Mouse (Mus musculus) limb, embryonic 15.5 days (tissue): ENCODE results near the gene Camk2g. TPM values are rescaled to one million over a fixed set of nuclear protein-coding genes. Genes with fewer than 3 reads are reported as not detected.

Experiments
- ATAC-seq: fragments of 200-750 bp; cut with Nextera tagmentation; 2 replicates; pipeline ENCODE4 v1.8.0; 2017; ENCODE audit warnings: low read depth, moderate TSS enrichment; ENCODE audit not compliant: insufficient number of reproducible peaks, low FRiP score, low TSS enrichment
- H3K27ac ChIP-seq: fragments of 300-500 bp; sonication (generic); 2 replicates; pipeline ENCODE4 v1.5.1; 2015; ENCODE audit warnings: moderate library complexity, mild to moderate bottlenecking, inconsistent platforms
- H3K27me3 ChIP-seq: fragments of 300-500 bp; sonication (generic); 2 replicates; pipeline ENCODE4 v1.6.1; 2015; ENCODE audit warnings: inconsistent platforms
- H3K36me3 ChIP-seq: fragments of 300-500 bp; sonication (generic); 2 replicates; pipeline ENCODE4 v1.6.1; 2015; ENCODE audit warnings: inconsistent platforms
- H3K4me1 ChIP-seq: fragments of 300-500 bp; sonication (generic); 2 replicates; pipeline ENCODE4 v1.6.1; 2015; ENCODE audit warnings: inconsistent platforms
- H3K4me2 ChIP-seq: fragments of 300-500 bp; sonication (generic); 2 replicates; pipeline ENCODE4 v1.6.1; 2015; ENCODE audit warnings: mild to moderate bottlenecking, inconsistent platforms
- H3K4me3 ChIP-seq: fragments of 300-500 bp; sonication (generic); 2 replicates; pipeline ENCODE4 v1.5.1; 2015; ENCODE audit warnings: mild to moderate bottlenecking, inconsistent platforms
- H3K9ac ChIP-seq: fragments of 300-500 bp; sonication (generic); 2 replicates; pipeline ENCODE4 v1.6.1; 2015; ENCODE audit warnings: inconsistent platforms
- H3K9me3 ChIP-seq: fragments of 300-500 bp; sonication (generic); 2 replicates; pipeline ENCODE4 v1.6.1; 2016; ENCODE audit warnings: inconsistent platforms
- WGBS: fragments of 180-500 bp; shearing (Covaris S2); methylation state at CpG from one replicate; pipeline ENCODE4 v1.1.7; 2015; 5-methylcytosine and 5-hydroxymethylcytosine counted together
- polyA plus RNA-seq: library from polyadenylated mRNA; unstranded; fragments of >200 nt; fragmentation: Nextera tagmentation; extraction: Ambion mirVana; gene quantifications from 2 replicates; pipeline ENCODE4 v1.2.1, GENCODE M21; 2015

Gene Camk2g
- polyA plus RNA-seq, 1 experiment from 2014 or later: 44.4 TPM

GRCm38 (mm10) chr14:20829523-20830366 lies 35.9 kb upstream of the Camk2g start:
- ATAC-seq: no peak
- H3K9ac ChIP-seq: no peak overlapping the region
- no peak overlapping the region for H3K27ac ChIP-seq
- no peaks in the 10 kb centered on the region for H3K9me3 ChIP-seq
- peaks cover 6% of the 10 kb centered on the region for H3K4me1 ChIP-seq
- 69% methylated on average over 12 of the region's 12 CpGs for WGBS
- no peak overlapping the region for H3K4me2 ChIP-seq
- H3K27me3 ChIP-seq: no peaks in the 10 kb centered on the region
- H3K36me3 ChIP-seq: no peaks in the 10 kb centered on the region
- H3K4me3 ChIP-seq: no peak overlapping the region

- Histone ChIP-seq H3K9ac (no peak overlapping the region), H3K27ac (0 out of 2 replicates have a peak overlapping the region, but pooled peaks have one; percentile 22), H3K4me2 (no peak overlapping the region), H3K4me3 (no peak overlapping the region), H3K9me3 (no peaks in the 10 kb centered on the region), H3K27me3 (no peaks in the 10 kb centered on the region), H3K36me3 (no peaks in the 10 kb centered on the region), H3K4me1 (peaks cover 6% of the 10 kb centered on the region)
- no peak for ATAC-seq
- 79% methylated on average over 3 of the region's 3 CpGs for WGBS
Measured at GRCm38 (mm10) chr14:20828524-20828923, 34.6 kb upstream of the Camk2g start.

GRCm38 (mm10) chr14:20827491-20827890 lies 33.6 kb upstream of the Camk2g start:
- Histone ChIP-seq H3K27ac (no peak overlapping the region), H3K4me2 (no peak overlapping the region), H3K9ac (no peak overlapping the region), H3K9me3 (no peaks in the 10 kb centered on the region), H3K4me3 (no peak overlapping the region), H3K27me3 (no peaks in the 10 kb centered on the region), H3K36me3 (no peaks in the 10 kb centered on the region), H3K4me1 (peaks cover 6% of the 10 kb centered on the region)
- no peak for ATAC-seq
- WGBS: 72% methylated on average over 5 of the region's 5 CpGs

- H3K4me1 ChIP-seq: peaks cover 6% of the 10 kb centered on the region
- no peak for ATAC-seq
- H3K4me2 ChIP-seq: no peak overlapping the region
- WGBS: 69% methylated on average over 8 of the region's 8 CpGs
- H3K27ac ChIP-seq: no peak overlapping the region
- H3K4me3 ChIP-seq: no peak overlapping the region
- H3K27me3 ChIP-seq: no peaks in the 10 kb centered on the region
- H3K9me3 ChIP-seq: no peaks in the 10 kb centered on the region
- H3K36me3 ChIP-seq: no peaks in the 10 kb centered on the region
- H3K9ac ChIP-seq: no peak overlapping the region
Measured at GRCm38 (mm10) chr14:20827061-20827460, 33.2 kb upstream of the Camk2g start.

GRCm38 (mm10) chr14:20825516-20825915 lies 31.6 kb upstream of the Camk2g start:
- H3K9me3 ChIP-seq: no peaks in the 10 kb centered on the region
- no peak for ATAC-seq
- H3K36me3 ChIP-seq: no peaks in the 10 kb centered on the region
- H3K4me3 ChIP-seq: no peak overlapping the region
- H3K27ac ChIP-seq: no peak overlapping the region
- peaks cover 3% of the 10 kb centered on the region; the same call in 1 of the 2 replicates for H3K4me1 ChIP-seq
- H3K4me2 ChIP-seq: no peak overlapping the region
- no peaks in the 10 kb centered on the region for H3K27me3 ChIP-seq
- WGBS: 90% methylated on average over 2 of the region's 2 CpGs
- H3K9ac ChIP-seq: no peak overlapping the region

GRCm38 (mm10) chr14:20824517-20824916 lies 30.6 kb upstream of the Camk2g start:
- Histone ChIP-seq H3K4me2 (no peak overlapping the region), H3K9me3 (no peaks in the 10 kb centered on the region), H3K4me1 (peaks cover 3% of the 10 kb centered on the region; the same call in 1 of the 2 replicates), H3K27ac (no peak overlapping the region), H3K9ac (no peak overlapping the region), H3K4me3 (no peak overlapping the region), H3K27me3 (no peaks in the 10 kb centered on the region), H3K36me3 (no peaks in the 10 kb centered on the region)
- ATAC-seq: no peak
- WGBS: 67% methylated on average over 1 of the region's 1 CpGs

- Histone ChIP-seq H3K27me3 (no peaks in the 10 kb centered on the region), H3K9ac (no peak overlapping the region), H3K27ac (no peak overlapping the region), H3K36me3 (no peaks in the 10 kb centered on the region), H3K4me3 (no peak overlapping the region), H3K9me3 (no peaks in the 10 kb centered on the region), H3K4me2 (no peak overlapping the region), H3K4me1 (no peaks in the 10 kb centered on the region)
- 82% methylated on average over 3 of the region's 3 CpGs for WGBS
- ATAC-seq: no peak
Measured at GRCm38 (mm10) chr14:20815448-20815847, 21.6 kb upstream of the Camk2g start.

- Histone ChIP-seq H3K9ac (no peak overlapping the region), H3K27me3 (no peaks in the 10 kb centered on the region), H3K4me1 (no peaks in the 10 kb centered on the region), H3K27ac (no peak overlapping the region), H3K4me2 (no peak overlapping the region), H3K36me3 (no peaks in the 10 kb centered on the region), H3K4me3 (no peak overlapping the region), H3K9me3 (no peaks in the 10 kb centered on the region)
- no peak for ATAC-seq
- 64% methylated on average over 7 of the region's 7 CpGs for WGBS
Measured at GRCm38 (mm10) chr14:20811779-20812406, 18.0 kb upstream of the Camk2g start.

- Histone ChIP-seq H3K4me1 (peaks cover 5% of the 10 kb centered on the region), H3K27ac (no peak overlapping the region), H3K27me3 (no peaks in the 10 kb centered on the region), H3K9ac (no peak overlapping the region), H3K4me2 (no peak overlapping the region), H3K9me3 (no peaks in the 10 kb centered on the region), H3K4me3 (no peak overlapping the region), H3K36me3 (no peaks in the 10 kb centered on the region)
- no peak for ATAC-seq
- WGBS: 81% methylated on average over 8 of the region's 8 CpGs
Measured at GRCm38 (mm10) chr14:20811236-20811635, 17.3 kb upstream of the Camk2g start.

- Histone ChIP-seq H3K9ac (no peak overlapping the region), H3K4me3 (no peak overlapping the region)
- ATAC-seq: no peak
Measured at GRCm38 (mm10) chr14:20809820-20810219, 15.9 kb upstream of the Camk2g start.

GRCm38 (mm10) chr14:20809349-20809748 lies 15.5 kb upstream of the Camk2g start:
- H3K9ac ChIP-seq: no peak overlapping the region
- H3K4me2 ChIP-seq: no peak overlapping the region
- H3K4me1 ChIP-seq: peaks cover 21% of the 10 kb centered on the region
- ATAC-seq: no peak
- WGBS: 68% methylated on average over 4 of the region's 4 CpGs
- H3K27me3 ChIP-seq: no peaks in the 10 kb centered on the region
- no peaks in the 10 kb centered on the region for H3K36me3 ChIP-seq
- no peak overlapping the region for H3K27ac ChIP-seq
- H3K9me3 ChIP-seq: no peaks in the 10 kb centered on the region
- H3K4me3 ChIP-seq: no peak overlapping the region

More at GRCm38 (mm10) chr14:20809820-20810219, 15.9 kb upstream of the Camk2g start:
- Histone ChIP-seq H3K36me3 (no peaks in the 10 kb centered on the region), H3K9me3 (no peaks in the 10 kb centered on the region), H3K4me1 (peaks cover 18% of the 10 kb centered on the region), H3K27ac (no peak overlapping the region), H3K27me3 (no peaks in the 10 kb centered on the region), H3K4me2 (no peak overlapping the region)

GRCm38 (mm10) chr14:20806116-20806840 lies 12.4 kb upstream of the Camk2g start:
- Histone ChIP-seq H3K27me3 (no peaks in the 10 kb centered on the region), H3K9me3 (no peaks in the 10 kb centered on the region), H3K9ac (no peak overlapping the region), H3K4me2 (no peak overlapping the region), H3K4me1 (peaks cover 31% of the 10 kb centered on the region), H3K27ac (peak overlapping the region; percentile 82), H3K4me3 (no peak overlapping the region), H3K36me3 (no peaks in the 10 kb centered on the region)
- no peak for ATAC-seq
- 73% methylated on average over 14 of the region's 14 CpGs for WGBS
